Mouse (Mus musculus) thymus, adult 18-20 months (tissue): ENCODE measurements around the gene Mgarp.

Source experiments
- DNase-seq, 2 experiments: peaks; one replicate each; pipeline ENCODE4 v3.0.0; 2022; ENCODE audit warnings: mixed read lengths in 2 of 2

Gene Mgarp

DNA sequence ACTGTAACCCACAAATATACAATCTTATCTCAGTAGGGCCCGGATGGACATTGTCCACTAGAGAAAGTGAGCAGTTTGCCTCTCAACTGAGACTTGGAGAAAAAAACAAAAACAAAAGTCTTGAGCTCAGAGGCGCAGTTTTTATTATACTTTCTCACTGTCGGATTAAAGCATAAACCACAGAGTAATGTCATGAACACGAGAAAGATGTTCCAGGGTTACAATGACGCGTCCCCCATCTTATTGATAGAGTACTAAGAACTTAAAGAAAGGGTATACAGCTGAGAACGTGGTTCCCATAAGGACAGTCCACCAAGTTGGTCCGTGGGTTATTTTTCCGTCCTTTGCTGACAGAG, 57.2 kb downstream of the Mgarp start:
- DNase-seq = no peak
